Mouse (Mus musculus) heart, adult 2 months (tissue): ENCODE data around the gene Ugt2b1.

Experiments
- CTCF ChIP-seq: fragments of 200-600 bp; IDR thresholded peaks from 2 replicates; pipeline ENCODE4 v1.8.1; 2022; ENCODE audit warnings: antibody characterized with exemption, mild to moderate bottlenecking, moderate library complexity
- EP300 ChIP-seq: fragments of 200-500 bp; IDR thresholded peaks from 2 replicates; pipeline ENCODE4 v1.6.1; 2011; ENCODE audit warnings: low read depth, low read length, control low read depth; ENCODE audit not compliant: insufficient read depth
- POLR2A ChIP-seq: fragments of 200-500 bp; IDR thresholded peaks from 2 replicates; pipeline ENCODE4 v1.6.1; 2011; ENCODE audit warnings: mild to moderate bottlenecking, low read depth, low read length, control low read depth; ENCODE audit not compliant: insufficient read depth

GRCm38 (mm10) chr5:86906758-86907157 lies 19.6 kb downstream of the Ugt2b1 start, which contains the start of gene Ugt2b34:
- no peak for TF ChIP-seq POLR2A
- TF ChIP-seq EP300, result no peak
- no peak for TF ChIP-seq CTCF
